Comparison of ENCODE assay signal across 8 mouse cellular contexts in genomic region chr14:99099267-99099966, GRCm38 (mm10). TPM values are rescaled to one million over a fixed set of nuclear protein-coding genes. Genes with fewer than 3 reads are reported as not detected.
A peak's percentile ranks its signal among the peaks of the same experiment; 100 is the strongest.
DNase-seq lines count a peak whose midpoint lies in the region; ATAC-seq and TF ChIP-seq lines count a peak whose summit lies in the region.

TSS of gene Pibf1 (plus strand) at chr14:99099424.
TSS of gene Dis3 (minus strand) at chr14:99099770.

- H3K27me3 ChIP-seq in megakaryocyte, embryonic 14.5 days (replicated peaks), result no peaks in the 10 kb centered on the region

- H3K9me3 ChIP-seq in megakaryocyte, embryonic 14.5 days, result no peaks in the 10 kb centered on the region

- H3K4me1 ChIP-seq in cortical plate, adult 2 months (ENCODE audit: control insufficient read depth, insufficient read depth, low read length), result peaks cover 2% of the 10 kb centered on the region
- peaks cover 48% of the 10 kb centered on the region for H3K4me1 ChIP-seq in megakaryocyte, embryonic 14.5 days

- peaks cover 65% of the 10 kb centered on the region for H3K36me3 ChIP-seq in megakaryocyte, embryonic 14.5 days (replicated peaks; ENCODE audit: low read length)

- peak; percentile 99 for ATAC-seq in activated CD4-positive, CD25-positive, alpha-beta regulatory T cell, adult 4 months

- H3K4me3 ChIP-seq in cortical plate, adult 2 months (ENCODE audit: insufficient read depth, low read length), result peak within 1 kb of the TSS; percentile 42
- peak within 1 kb of the TSS; percentile 99 for H3K4me3 ChIP-seq in megakaryocyte, embryonic 14.5 days (replicated peaks)

- no peak for TF ChIP-seq CTCF in cortical plate, adult 2 months (IDR thresholded peaks at IDR 0.05; ENCODE audit: extremely low read depth, insufficient read depth, low read length)

- DNase-seq in gastrocnemius, adult 8-10 months (ENCODE audit: low spot score in 2 of 2), result peak; percentile 96 to 98
- DNase-seq in hindlimb bud, embryonic 11.5 days (ENCODE audit: extremely low spot score, low read depth, low spot score), result peak; percentile 95
- peak; percentile 96 to 99 for DNase-seq in left cerebral cortex, adult 8-10 months (ENCODE audit: low spot score in 2 of 2)
- peak; percentile 99 to 100 for DNase-seq in right cerebral cortex, postnatal 10 days (ENCODE audit: low spot score in 2 of 2)
- DNase-seq in urinary bladder, postnatal 25 days (ENCODE audit: low spot score), result peak; percentile 98

- no peak within 1 kb of the TSS for H3K27ac ChIP-seq in cortical plate, adult 2 months (ENCODE audit: insufficient read depth, low read length)

- TF ChIP-seq POLR2A in cortical plate, adult 2 months (IDR thresholded peaks at IDR 0.05; ENCODE audit: extremely low read depth, insufficient read depth, low read length), result peak; percentile 80

RNA-seq across cellular contexts. Expression of gene Pibf1, which starts in this region (rescaled TPM):
- 10 to 100 TPM; 18.0 to 18.5 TPM for polyA plus RNA-seq in activated CD4-positive, CD25-positive, alpha-beta regulatory T cell, adult 4 months (2017; shearing (Covaris generic))
- 6.9 and 8.8 TPM in 2 replicates for polyA plus RNA-seq in cortical plate, adult 2 months (2012; rRNA removed)
- 1 to 10 TPM; 4.8 to 8.4 (median 7.7) TPM for total RNA-seq in gastrocnemius, adult 8-10 months (2022)
- 10 to 100 TPM; 13.2 to 14.7 (median 13.9) TPM for total RNA-seq in left cerebral cortex, adult 8-10 months (2022)
- polyA plus RNA-seq in megakaryocyte, embryonic 14.5 days (2012; ENCODE audit: insufficient read depth, low replicate concordance), result 0.36 TPM in 1 of 2 replicates, not detected in the other

RNA-seq across cellular contexts. Expression of gene Dis3, which starts in this region (rescaled TPM):
- polyA plus RNA-seq in activated CD4-positive, CD25-positive, alpha-beta regulatory T cell, adult 4 months (2017; shearing (Covaris generic)), result 1 to 10 TPM; 5.3 to 9.0 TPM
- 12.5 and 12.6 TPM in 2 replicates for polyA plus RNA-seq in cortical plate, adult 2 months (2012; rRNA removed)
- total RNA-seq in gastrocnemius, adult 8-10 months (2022), result 1 to 10 TPM; 7.9 to 9.2 (median 8.5) TPM
- total RNA-seq in left cerebral cortex, adult 8-10 months (2022), result 10 to 100 TPM; 16.5 to 19.2 (median 18.3) TPM
- polyA plus RNA-seq in megakaryocyte, embryonic 14.5 days (2012; ENCODE audit: insufficient read depth, low replicate concordance), result 2.8 and 5.3 TPM in 2 replicates
